Mouse (Mus musculus): ENCODE results near the gene Gm19935. TPM values are rescaled to one million over a fixed set of nuclear protein-coding genes. Genes with fewer than 3 reads are reported as not detected.
A peak's percentile ranks its signal among the peaks of the same experiment; 100 is the strongest.

The Gm19935 gene
- total RNA-seq (2021): not detected
- long read RNA-seq, experiment 1: 0 reads
- long read RNA-seq, experiment 2: 0 reads

- DNase-seq: no peak
These were observed at the start of gene Gm19935 for GRCm38 (mm10) chr8:90817293-90817692. Gene Gm19935 (minus strand): TSS chr8:90817393.

- peak; percentile 77 for DNase-seq
These were observed 44.8 kb upstream of the Gm19935 start for GRCm38 (mm10) chr8:90862038-90862437.

- peak; percentile 58 for DNase-seq
These were observed 44.2 kb upstream of the Gm19935 start for GRCm38 (mm10) chr8:90861266-90861944.

GRCm38 (mm10) chr8:90858071-90858470 is 40.9 kb upstream of the Gm19935 start:
- no peak for DNase-seq

- DNase-seq: no peak
These were observed 39.8 kb upstream of the Gm19935 start for GRCm38 (mm10) chr8:90856952-90857351.

GRCm38 (mm10) chr8:90856171-90856570 is 39.0 kb upstream of the Gm19935 start:
- no peak for DNase-seq

GRCm38 (mm10) chr8:90854671-90855161 is 37.5 kb upstream of the Gm19935 start:
- peak; percentile 66 for DNase-seq

- DNase-seq: no peak
These were observed 36.9 kb upstream of the Gm19935 start for GRCm38 (mm10) chr8:90853971-90854670.

GRCm38 (mm10) chr8:90851544-90851943 is 34.4 kb upstream of the Gm19935 start:
- DNase-seq: no peak

GRCm38 (mm10) chr8:90849462-90850050 is 32.4 kb upstream of the Gm19935 start:
- DNase-seq: no peak

- DNase-seq: no peak
These were observed 30.8 kb upstream of the Gm19935 start for GRCm38 (mm10) chr8:90847980-90848379.

GRCm38 (mm10) chr8:90844179-90844967 is 27.2 kb upstream of the Gm19935 start:
- no peak for DNase-seq

GRCm38 (mm10) chr8:90843127-90843526 is 25.9 kb upstream of the Gm19935 start:
- DNase-seq: no peak

GRCm38 (mm10) chr8:90841321-90841720 is 24.1 kb upstream of the Gm19935 start:
- no peak for DNase-seq

- no peak for DNase-seq
These were observed 22.8 kb upstream of the Gm19935 start for GRCm38 (mm10) chr8:90839725-90840714.

- no peak for DNase-seq
These were observed 20.2 kb upstream of the Gm19935 start for GRCm38 (mm10) chr8:90837440-90837839.

- DNase-seq: no peak
These were observed 17.1 kb upstream of the Gm19935 start for GRCm38 (mm10) chr8:90834321-90834672.

- DNase-seq: no peak
These were observed 16.6 kb upstream of the Gm19935 start for GRCm38 (mm10) chr8:90833628-90834320.

- peak; percentile 72 for DNase-seq
These were observed 15.5 kb upstream of the Gm19935 start for GRCm38 (mm10) chr8:90832576-90833289.

- no peak for DNase-seq
These were observed 13.8 kb upstream of the Gm19935 start for GRCm38 (mm10) chr8:90830980-90831379.

All from adrenal gland, postnatal 10 days (tissue).